Mouse (Mus musculus) 416B (cell line): ENCODE data around the gene 1700009N14Rik.

Experiments used
- DNase-seq: peaks from one replicate; pipeline ENCODE4 v3.0.0; 2011; ENCODE audit warnings: low read depth

The 1700009N14Rik gene

GRCm38 (mm10) chr4:39450069-39450468, at the start of gene 1700009N14Rik:
1700009N14Rik (plus strand) TSS chr4:39450295.
- DNase-seq, result no peak

DNA sequence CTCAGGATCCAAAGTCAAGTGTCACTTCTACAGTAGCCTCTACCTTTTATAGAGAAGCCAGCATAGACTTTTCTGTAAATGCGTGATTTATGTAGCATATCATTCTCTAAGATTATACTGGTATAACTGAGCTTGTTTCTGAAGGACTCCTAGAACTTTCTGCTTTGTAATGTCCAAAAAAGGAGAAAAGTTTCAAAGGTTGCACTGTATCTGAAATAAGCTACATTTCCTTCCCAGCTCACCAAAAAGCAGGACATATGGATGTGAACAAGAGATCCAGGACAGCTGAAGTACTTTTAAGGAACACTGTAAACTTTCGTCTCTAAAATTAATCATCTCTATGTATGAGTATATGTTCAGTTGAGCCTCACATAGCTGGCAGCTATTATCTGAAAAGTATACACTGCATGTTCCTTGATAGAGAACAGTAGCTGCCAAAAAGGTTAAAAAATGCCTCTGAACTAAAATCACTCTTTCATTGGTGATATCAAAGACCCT, 12.2 kb upstream of the 1700009N14Rik start:
- no peak for DNase-seq

GRCm38 (mm10) chr4:39474291-39474690, 24.2 kb downstream of the 1700009N14Rik start:
- no peak for DNase-seq

- DNase-seq, result no peak
Measured at GRCm38 (mm10) chr4:39486393-39486792, 36.3 kb downstream of the 1700009N14Rik start.

DNA sequence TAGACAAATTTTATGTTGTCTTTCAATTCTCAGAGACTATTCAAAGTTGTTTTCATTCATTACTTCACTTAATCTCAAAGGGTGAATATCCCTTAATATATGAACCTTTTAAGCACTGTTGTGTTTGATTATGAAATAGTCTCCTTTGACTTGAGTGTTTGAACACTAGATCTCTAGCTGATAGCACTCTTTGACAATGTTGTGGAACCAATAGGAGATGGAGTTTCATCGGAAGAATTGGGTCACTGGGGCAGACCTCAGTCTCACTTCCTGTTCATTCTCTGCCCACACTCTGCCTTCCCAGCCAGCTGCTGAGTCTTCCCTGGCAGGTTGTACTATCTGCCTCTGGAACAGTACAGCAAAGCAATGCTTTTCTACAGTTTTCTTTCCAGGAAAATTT, 43.5 kb downstream of the 1700009N14Rik start:
- DNase-seq, result peak; percentile 9

DNA sequence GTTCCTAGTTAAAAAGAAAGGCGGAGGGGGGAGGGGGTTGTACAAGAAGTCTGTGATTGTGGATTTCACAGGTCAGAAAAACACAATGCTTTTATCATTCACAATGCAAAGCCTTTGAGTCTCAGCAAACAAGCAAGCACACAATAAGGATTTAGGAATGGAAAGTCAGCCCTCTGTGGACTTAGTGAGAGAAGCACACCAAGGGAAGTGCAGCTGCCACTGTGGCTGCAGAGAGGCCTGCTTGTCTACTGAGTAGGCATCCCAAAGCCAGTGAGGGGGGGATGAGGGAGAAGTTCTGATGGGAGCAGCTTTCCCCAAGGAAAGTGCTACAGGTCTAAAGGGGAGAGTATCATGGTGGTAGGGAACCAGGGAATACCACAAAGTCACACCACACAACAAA, 45.8 kb downstream of the 1700009N14Rik start:
- no peak for DNase-seq
